Mouse (Mus musculus): Measurements from ENCODE around the gene 2610528J11Rik. TPM values are rescaled to one million over a fixed set of nuclear protein-coding genes. Genes with fewer than 3 reads are reported as not detected.

2610528J11Rik gene
- polyA plus RNA-seq (2014; fragmentation: Illumina TruSeq; extraction: RNeasy Lipid Tissue Mini Kit (QIAGEN cat#74804); ENCODE audit: low read depth, low replicate concordance): not detected

DNA sequence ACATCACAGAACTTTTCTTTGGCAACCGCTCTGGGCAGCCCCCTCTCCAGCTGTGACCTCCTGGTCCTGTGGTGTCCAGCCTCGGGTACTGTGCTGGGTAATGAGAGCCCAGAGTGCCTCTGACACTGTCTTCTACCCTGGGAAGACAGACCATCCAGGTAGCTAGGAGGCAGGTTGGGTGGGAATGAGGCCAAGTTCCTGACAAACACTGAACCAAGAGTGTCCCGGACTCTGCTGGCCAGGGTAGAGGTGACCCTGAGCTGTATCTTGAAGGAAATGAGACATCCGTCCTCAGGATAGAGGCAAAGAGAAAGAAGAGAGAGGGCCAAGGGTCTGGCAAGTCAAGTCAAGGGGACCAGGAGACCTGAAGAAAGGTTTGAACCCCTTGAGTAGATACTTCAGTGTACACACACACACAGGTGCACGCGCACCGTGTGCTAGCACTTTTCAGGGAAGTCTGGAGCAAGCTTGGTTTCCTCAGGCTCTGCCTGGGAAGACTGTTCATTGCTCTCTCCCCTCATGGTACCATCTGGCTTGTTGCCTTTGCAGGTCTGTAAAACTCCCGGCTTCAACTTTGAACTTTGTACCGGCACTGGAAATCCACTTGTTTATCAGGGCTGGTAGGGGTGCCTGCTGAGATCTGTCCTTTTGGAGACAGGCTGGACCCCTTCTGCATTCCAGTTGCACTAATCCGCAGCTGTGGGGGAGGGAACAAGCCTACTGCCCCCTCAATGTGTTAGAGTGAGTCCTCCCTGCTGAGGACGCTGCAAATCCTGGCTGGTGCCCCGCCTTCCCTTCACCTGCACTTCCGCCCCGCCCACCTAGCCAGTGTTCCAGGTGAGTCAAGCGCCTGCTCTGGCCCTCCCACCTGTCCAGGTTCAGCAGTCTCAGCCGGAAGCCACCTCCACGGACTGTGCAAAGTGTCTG is at the start of gene 2610528J11Rik:
TSS of gene 2610528J11Rik (plus strand) at position 592 of the 927 bp plus-strand sequence.

GRCm38 (mm10) chr4:118489717-118490132 is 37.1 kb upstream of the 2610528J11Rik start, which contains the start of gene Tie1:
Gene Tie1, minus strand, starts transcription at chr4:118490061.

GRCm38 (mm10) chr4:118543592-118544260 is 16.9 kb downstream of the 2610528J11Rik start, which contains the start of gene Tmem125:
Gene Tmem125, minus strand, starts transcription at chr4:118544044.

Other genes with a start within 250 kb of the 2610528J11Rik start
- gene Ptprf, start 235.6 kb upstream of the 2610528J11Rik start, polyA plus RNA-seq (2014; fragmentation: Illumina TruSeq; extraction: RNeasy Lipid Tissue Mini Kit (QIAGEN cat#74804); ENCODE audit: low read depth, low replicate concordance): 0.70 TPM
- 1.6 TPM for gene Szt2, start 117.7 kb upstream of the 2610528J11Rik start, polyA plus RNA-seq (2014; fragmentation: Illumina TruSeq; extraction: RNeasy Lipid Tissue Mini Kit (QIAGEN cat#74804); ENCODE audit: low read depth, low replicate concordance)
- gene Med8, start 117.7 kb upstream of the 2610528J11Rik start, polyA plus RNA-seq (2014; fragmentation: Illumina TruSeq; extraction: RNeasy Lipid Tissue Mini Kit (QIAGEN cat#74804); ENCODE audit: low read depth, low replicate concordance): 38.6 TPM
- 2.8 TPM for gene Elovl1, start 98.9 kb upstream of the 2610528J11Rik start, polyA plus RNA-seq (2014; fragmentation: Illumina TruSeq; extraction: RNeasy Lipid Tissue Mini Kit (QIAGEN cat#74804); ENCODE audit: low read depth, low replicate concordance)
- gene Cdc20, start 89.6 kb upstream of the 2610528J11Rik start, polyA plus RNA-seq (2014; fragmentation: Illumina TruSeq; extraction: RNeasy Lipid Tissue Mini Kit (QIAGEN cat#74804); ENCODE audit: low read depth, low replicate concordance): 23.1 TPM
- not detected for gene Mpl, start 69.5 kb upstream of the 2610528J11Rik start, polyA plus RNA-seq (2014; fragmentation: Illumina TruSeq; extraction: RNeasy Lipid Tissue Mini Kit (QIAGEN cat#74804); ENCODE audit: low read depth, low replicate concordance)
- gene Tie1, start 36.9 kb upstream of the 2610528J11Rik start, polyA plus RNA-seq (2014; fragmentation: Illumina TruSeq; extraction: RNeasy Lipid Tissue Mini Kit (QIAGEN cat#74804); ENCODE audit: low read depth, low replicate concordance): 0.18 TPM
- gene Tmem125, start 17.0 kb downstream of the 2610528J11Rik start, polyA plus RNA-seq (2014; fragmentation: Illumina TruSeq; extraction: RNeasy Lipid Tissue Mini Kit (QIAGEN cat#74804); ENCODE audit: low read depth, low replicate concordance): not detected
- gene Cfap57, start 93.8 kb downstream of the 2610528J11Rik start, polyA plus RNA-seq (2014; fragmentation: Illumina TruSeq; extraction: RNeasy Lipid Tissue Mini Kit (QIAGEN cat#74804); ENCODE audit: low read depth, low replicate concordance): 92.6 TPM
- 39.9 TPM for gene Ebna1bp2, start 93.8 kb downstream of the 2610528J11Rik start, polyA plus RNA-seq (2014; fragmentation: Illumina TruSeq; extraction: RNeasy Lipid Tissue Mini Kit (QIAGEN cat#74804); ENCODE audit: low read depth, low replicate concordance)
- gene Olfr62, start 132.0 kb downstream of the 2610528J11Rik start, polyA plus RNA-seq (2014; fragmentation: Illumina TruSeq; extraction: RNeasy Lipid Tissue Mini Kit (QIAGEN cat#74804); ENCODE audit: low read depth, low replicate concordance): 0.25 TPM
- gene Olfr1342, start 165.8 kb downstream of the 2610528J11Rik start, polyA plus RNA-seq (2014; fragmentation: Illumina TruSeq; extraction: RNeasy Lipid Tissue Mini Kit (QIAGEN cat#74804); ENCODE audit: low read depth, low replicate concordance): not detected
- gene Olfr1341, start 176.5 kb downstream of the 2610528J11Rik start, polyA plus RNA-seq (2014; fragmentation: Illumina TruSeq; extraction: RNeasy Lipid Tissue Mini Kit (QIAGEN cat#74804); ENCODE audit: low read depth, low replicate concordance): not detected
- gene Olfr1340, start 193.1 kb downstream of the 2610528J11Rik start, polyA plus RNA-seq (2014; fragmentation: Illumina TruSeq; extraction: RNeasy Lipid Tissue Mini Kit (QIAGEN cat#74804); ENCODE audit: low read depth, low replicate concordance): not detected
- gene Olfr1339, start 205.2 kb downstream of the 2610528J11Rik start, polyA plus RNA-seq (2014; fragmentation: Illumina TruSeq; extraction: RNeasy Lipid Tissue Mini Kit (QIAGEN cat#74804); ENCODE audit: low read depth, low replicate concordance): not detected
- not detected for gene Olfr1338, start 231.7 kb downstream of the 2610528J11Rik start, polyA plus RNA-seq (2014; fragmentation: Illumina TruSeq; extraction: RNeasy Lipid Tissue Mini Kit (QIAGEN cat#74804); ENCODE audit: low read depth, low replicate concordance)